Mouse (Mus musculus) left cerebral cortex, postnatal 4 days (tissue): ENCODE results near the gene Nisch. TPM values are rescaled to one million over a fixed set of nuclear protein-coding genes. Genes with fewer than 3 reads are reported as not detected.

Experiments used
- DNase-seq: peaks from one replicate; pipeline ENCODE4 v3.0.0-alpha.2; 2022
- intact Hi-C: fragments of 180-260 bp; cut with DNase I; formaldehyde crosslinking; loops from one replicate; pipeline ENCODE4 v1.15.1; 2025
- total RNA-seq, 2 experiments: library from RNA; stranded (reverse); gene quantifications; 2 replicates each; pipeline ENCODE4 v1.2.3; 2021

The Nisch gene
- total RNA-seq, 2 experiments from 2014 or later: 446 to 469 TPM

DNA sequence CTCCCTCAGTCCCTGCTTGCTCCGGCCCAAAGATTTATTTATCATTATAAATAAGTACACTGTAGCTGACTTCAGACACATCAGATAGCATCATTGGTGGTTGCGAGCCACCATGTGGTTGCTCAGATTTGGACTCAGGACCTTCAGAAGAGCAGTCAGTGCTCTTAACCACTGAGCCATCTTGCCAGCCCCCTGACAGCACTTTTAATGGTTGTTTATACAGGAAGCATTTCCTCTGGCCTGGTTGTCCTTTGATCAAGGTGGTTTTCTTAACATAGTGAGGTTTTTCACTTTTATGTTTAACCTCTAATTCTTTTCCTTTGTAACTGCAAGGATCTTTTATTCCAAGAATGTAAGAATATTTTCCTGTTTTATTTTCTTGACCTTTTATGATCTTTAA, 22.3 kb downstream of the Nisch start:
- DNase-seq: no peak
- intact Hi-C loops: no loop called here

DNA sequence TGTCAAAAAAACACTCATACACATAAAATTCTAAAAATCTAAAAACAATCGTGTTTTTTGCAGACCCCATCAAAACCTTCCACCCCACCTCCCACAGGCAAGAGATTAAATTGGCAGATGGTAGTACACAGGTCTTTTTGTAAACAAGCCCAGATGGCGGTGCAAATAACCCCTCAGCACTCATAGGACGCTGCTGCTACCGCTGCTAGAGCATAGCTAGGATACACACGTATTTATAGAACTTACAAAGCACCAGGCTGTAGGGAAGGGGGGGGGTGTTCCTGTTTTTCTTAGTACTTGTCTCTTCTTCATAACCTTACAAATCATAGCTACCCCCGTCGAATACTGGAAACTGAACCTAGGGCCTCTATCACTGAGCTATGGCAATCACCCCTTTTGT, 23.0 kb downstream of the Nisch start:
- DNase-seq: no peak
- intact Hi-C loops: no loop called here

- intact Hi-C loops: no loop called here
- peak; percentile 35 for DNase-seq
Measured at GRCm38 (mm10) chr14:31191936-31192335, 24.8 kb downstream of the Nisch start.

GRCm38 (mm10) chr14:31189348-31189747, 27.4 kb downstream of the Nisch start:
- DNase-seq: no peak
- intact Hi-C loops: no loop called here

- intact Hi-C loops: no loop called here
Measured at GRCm38 (mm10) chr14:31188771-31189181, 28.0 kb downstream of the Nisch start.

GRCm38 (mm10) chr14:31186656-31187055, 30.1 kb downstream of the Nisch start:
- no peak for DNase-seq
- intact Hi-C loops: no loop called here

More at GRCm38 (mm10) chr14:31188771-31189181, 28.0 kb downstream of the Nisch start:
- DNase-seq: no peak

- intact Hi-C loops: no loop called here
- DNase-seq: no peak
Measured at GRCm38 (mm10) chr14:31184195-31184594, 32.6 kb downstream of the Nisch start.

DNA sequence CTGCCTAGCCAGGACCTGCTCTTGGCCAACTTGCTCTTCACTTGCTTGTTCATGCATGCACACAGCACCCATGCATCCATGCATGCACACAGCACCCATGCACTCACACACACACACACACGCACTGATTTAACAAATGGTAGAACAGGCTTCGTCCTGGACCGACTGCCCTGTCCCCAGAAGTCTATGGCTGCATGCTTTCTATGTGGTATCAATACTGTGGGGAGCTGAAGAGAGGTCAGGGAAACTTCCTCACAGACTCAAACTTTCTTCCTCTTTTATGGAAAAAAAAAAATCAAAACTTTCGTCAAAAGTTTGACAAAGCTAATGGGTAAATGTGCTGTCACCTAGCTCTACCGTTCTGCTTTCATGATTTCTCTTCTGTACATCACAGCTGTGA, 33.2 kb downstream of the Nisch start:
- no peak for DNase-seq
- intact Hi-C loops: no loop called here

DNA sequence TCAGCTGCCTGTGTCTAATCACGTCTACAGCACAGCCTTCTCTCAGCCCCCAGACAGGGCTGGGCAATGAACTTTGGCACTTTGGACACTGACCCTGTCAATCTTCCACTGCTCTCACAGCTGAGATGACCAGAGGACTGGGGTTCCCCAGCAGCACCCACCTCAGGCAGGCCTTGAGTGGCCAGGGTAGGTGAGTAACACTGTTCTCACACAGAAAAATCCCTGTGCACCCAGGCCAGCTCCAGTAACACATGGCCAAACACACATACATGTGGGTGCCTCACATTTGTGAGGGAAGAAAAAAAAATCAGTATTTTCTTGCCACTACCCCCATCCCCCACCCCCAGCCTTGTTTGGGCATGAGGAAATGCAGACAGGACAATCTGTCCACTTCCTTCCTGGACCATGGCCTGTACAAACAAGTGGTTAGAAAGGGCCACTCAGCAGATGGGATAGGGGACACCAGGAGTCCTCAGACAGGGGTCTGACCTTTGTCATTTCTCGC, 33.9 kb downstream of the Nisch start:
- no peak for DNase-seq
- intact Hi-C loops: no loop called here

GRCm38 (mm10) chr14:31181512-31181911, 35.2 kb downstream of the Nisch start:
- DNase-seq: no peak
- intact Hi-C loops: no loop called here

GRCm38 (mm10) chr14:31179677-31180365, 36.9 kb downstream of the Nisch start:
- peak; percentile 72 for DNase-seq
- intact Hi-C loops: no loop called here

DNA sequence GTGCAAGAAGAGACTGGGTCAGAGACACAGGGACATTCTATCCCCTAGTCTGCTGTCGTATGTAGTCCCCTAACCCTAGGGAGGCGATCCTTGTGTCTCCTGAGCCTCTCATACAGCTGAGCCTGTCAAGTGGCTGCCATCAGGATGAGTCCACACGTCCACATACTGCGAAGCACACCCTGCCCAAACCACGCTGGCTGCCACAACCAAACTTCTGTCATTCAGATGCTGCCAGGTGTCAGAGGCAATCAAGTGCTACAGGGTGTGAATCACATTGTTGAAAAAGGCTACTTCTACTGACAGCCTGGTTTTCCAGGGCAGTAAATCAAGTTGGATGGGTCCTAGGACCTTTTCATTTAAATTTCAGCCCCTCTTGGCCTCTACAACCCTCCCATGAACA, 39.0 kb downstream of the Nisch start:
- intact Hi-C loops: no loop called here
- DNase-seq: no peak

- intact Hi-C loops: no loop called here
- DNase-seq: no peak
Measured at GRCm38 (mm10) chr14:31177287-31177686, 39.5 kb downstream of the Nisch start.

GRCm38 (mm10) chr14:31173537-31173936, 43.2 kb downstream of the Nisch start:
- intact Hi-C loops: no loop called here
- no peak for DNase-seq

DNA sequence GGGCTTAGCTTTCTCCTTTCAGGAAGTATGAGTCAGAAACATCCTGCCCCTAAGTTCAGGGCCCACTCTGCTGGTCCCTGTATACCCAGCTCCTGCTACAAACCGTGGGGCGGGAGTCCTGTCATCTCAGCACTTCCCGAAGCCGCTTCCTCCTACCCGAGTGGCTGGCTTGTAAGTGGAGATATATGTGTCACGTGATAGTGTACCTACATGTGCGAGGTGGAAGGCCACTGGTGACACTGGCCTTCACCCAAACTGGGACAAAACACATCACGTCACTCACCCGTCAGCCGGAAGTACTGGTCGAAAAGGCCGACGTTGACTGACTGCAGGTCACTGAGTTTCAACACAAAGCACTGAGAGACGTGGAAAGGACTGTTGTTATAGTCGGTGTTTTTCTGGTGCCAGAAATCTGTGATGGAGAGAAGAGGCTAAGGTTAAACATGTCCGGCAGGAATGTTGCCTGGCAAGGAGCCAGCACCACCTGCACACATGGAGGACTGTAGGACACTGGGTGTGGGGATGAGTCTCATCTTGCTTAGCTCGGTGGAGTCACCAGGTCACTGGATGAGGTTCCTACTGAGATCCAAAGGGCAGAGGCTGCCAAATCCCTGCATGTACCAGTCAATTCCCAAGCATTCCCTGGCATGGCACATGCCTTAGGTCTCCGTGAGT, 43.8 kb downstream of the Nisch start:
- intact Hi-C loops: no loop called here
- DNase-seq: no peak

DNA sequence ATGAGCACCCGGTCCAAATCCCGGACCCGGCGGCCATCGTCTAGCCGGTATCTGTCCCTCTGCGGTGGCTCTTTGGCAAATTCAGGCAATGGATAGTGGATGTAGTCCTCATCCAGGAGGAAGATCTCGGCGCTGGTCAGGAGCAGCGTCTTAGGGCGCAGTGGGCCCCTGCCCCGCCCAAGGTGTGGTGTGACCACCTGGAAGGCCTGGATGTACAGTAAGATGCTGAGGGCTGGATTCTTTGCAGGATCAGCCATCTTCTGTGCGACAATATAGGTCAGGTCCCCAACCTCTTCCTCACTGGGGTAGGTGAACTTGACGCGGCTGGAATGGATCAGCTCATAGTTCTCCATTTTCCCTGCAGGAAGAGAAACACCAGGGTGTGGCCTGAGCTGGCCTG, 44.9 kb downstream of the Nisch start:
- intact Hi-C loops: no loop called here
- no peak for DNase-seq

- DNase-seq: peak; percentile 72
- intact Hi-C loops: no loop called here
Measured at GRCm38 (mm10) chr14:31171386-31171785, 45.4 kb downstream of the Nisch start.

DNA sequence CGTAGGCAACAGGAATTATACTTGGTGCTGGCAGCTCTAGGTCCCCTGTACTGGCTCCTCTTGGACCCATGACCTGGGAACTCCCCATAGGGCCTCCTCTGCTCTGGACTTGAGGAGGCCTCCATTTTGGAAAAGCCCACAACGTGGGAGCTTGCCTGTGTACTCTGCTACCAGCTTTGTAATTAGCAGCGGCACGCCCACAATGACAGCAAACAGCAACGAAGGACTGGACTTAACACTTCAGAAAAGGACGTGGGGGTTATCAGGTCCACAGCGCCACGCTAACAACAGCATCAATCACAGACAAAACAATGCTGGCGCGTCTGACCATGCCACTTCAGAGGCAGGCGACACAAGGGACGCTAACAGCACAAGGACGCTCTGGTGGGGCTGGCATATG, 45.8 kb downstream of the Nisch start:
- DNase-seq: no peak
- intact Hi-C loops: no loop called here

DNA sequence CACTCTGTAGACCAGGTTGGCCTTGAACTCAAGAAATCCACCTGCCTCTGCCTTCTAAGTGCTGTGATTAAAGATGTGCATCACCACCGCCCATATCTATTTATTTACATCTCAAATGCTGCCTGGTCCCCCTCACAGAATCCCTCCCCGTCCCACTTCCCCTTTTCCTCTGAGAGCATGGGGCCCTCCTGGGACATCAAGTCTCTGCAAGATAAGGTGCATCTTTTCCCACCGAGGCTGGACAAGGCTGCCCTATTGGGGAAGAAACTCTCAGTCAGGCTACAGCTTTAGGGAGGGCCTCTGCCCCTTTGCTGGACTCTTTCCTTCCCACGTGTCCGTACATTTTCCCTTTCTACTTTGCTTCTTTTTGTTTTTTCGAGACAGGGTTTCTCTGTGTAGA, 47.2 kb downstream of the Nisch start:
- DNase-seq: no peak
- intact Hi-C loops: no loop called here

DNA sequence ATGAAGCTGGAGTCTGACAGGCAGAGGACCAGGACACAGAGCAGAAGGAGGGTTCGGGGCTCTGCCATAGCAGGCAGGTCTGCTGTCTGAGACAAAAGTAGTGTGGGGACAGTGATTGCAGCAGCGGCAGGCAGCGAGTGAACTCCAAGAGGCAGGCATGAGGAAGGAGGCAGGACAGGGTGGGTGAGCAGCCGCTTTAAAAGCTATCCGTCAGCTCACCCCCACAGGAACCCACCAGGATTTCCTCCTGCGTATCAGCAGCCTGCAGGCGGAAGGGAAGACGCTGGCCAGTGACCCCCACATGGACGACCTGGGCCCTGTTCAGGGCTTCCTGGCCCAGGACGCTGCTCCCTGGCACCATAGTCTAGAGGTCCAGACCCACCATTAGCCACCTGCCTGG, 48.3 kb downstream of the Nisch start, which contains the start of gene Stab1:
Gene Stab1 (minus strand): TSS at position 217 of the 400 bp plus-strand sequence.
- intact Hi-C loops: no loop called here

GRCm38 (mm10) chr14:31166827-31167226, 49.9 kb downstream of the Nisch start:
- intact Hi-C loops: no loop called here
- peak; percentile 70 for DNase-seq

More for the DNA sequence above, 48.3 kb downstream of the Nisch start, which contains the start of gene Stab1:
- DNase-seq: no peak

- intact Hi-C loops: no loop called here
- no peak for DNase-seq
Measured at GRCm38 (mm10) chr14:31165991-31166630, 50.6 kb downstream of the Nisch start.
